Mouse (Mus musculus) lung, embryonic 16.5 days (tissue): ENCODE measurements around the gene Pgpep1. TPM values are rescaled to one million over a fixed set of nuclear protein-coding genes. Genes with fewer than 3 reads are reported as not detected.
A peak's percentile ranks its signal among the peaks of the same experiment; 100 is the strongest.

Source experiments
- ATAC-seq: fragments of 200-750 bp; cut with Nextera tagmentation; 2 replicates; pipeline ENCODE4 v1.8.0; 2017; ENCODE audit warnings: low read depth, mild to moderate bottlenecking, moderate library complexity
- H3K27ac ChIP-seq: fragments of 300-500 bp; sonication (generic); 2 replicates; pipeline ENCODE4 v1.5.1; 2014; ENCODE audit warnings: mild to moderate bottlenecking, control low read depth, low read length
- H3K27me3 ChIP-seq: fragments of 300-500 bp; sonication (generic); 2 replicates; pipeline ENCODE4 v1.6.1; 2014; ENCODE audit warnings: low read depth, low read length, mixed read lengths; ENCODE audit not compliant: control insufficient read depth, insufficient read depth
- H3K36me3 ChIP-seq: fragments of 300-500 bp; sonication (generic); 2 replicates; pipeline ENCODE4 v1.6.1; 2014; ENCODE audit warnings: low read length; ENCODE audit not compliant: control insufficient read depth, insufficient read depth
- H3K4me1 ChIP-seq: fragments of 300-500 bp; sonication (generic); replicated peaks from 2 replicates; pipeline ENCODE4 v1.6.1; 2014; ENCODE audit warnings: low read length, mixed read lengths; ENCODE audit not compliant: control insufficient read depth, insufficient read depth
- H3K4me2 ChIP-seq: fragments of 300-500 bp; sonication (generic); 2 replicates; pipeline ENCODE4 v1.6.1; 2014; ENCODE audit warnings: low read depth, low read length, control low read depth
- H3K4me3 ChIP-seq: fragments of 300-500 bp; sonication (generic); 2 replicates; pipeline ENCODE4 v1.5.1; 2014; ENCODE audit warnings: mild to moderate bottlenecking, low read length, control low read depth
- H3K9ac ChIP-seq: fragments of 300-500 bp; sonication (generic); 2 replicates; pipeline ENCODE4 v1.6.1; 2014; ENCODE audit warnings: low read length, control low read depth
- H3K9me3 ChIP-seq: fragments of 300-500 bp; sonication (generic); 2 replicates; pipeline ENCODE4 v1.6.1; 2016; ENCODE audit warnings: low read length; ENCODE audit not compliant: control insufficient read depth
- WGBS: fragments of 180-500 bp; shearing (Covaris S2); extraction: QIAGEN DNeasy Blood & Tissue Kit; methylation state at CpG from one replicate; pipeline ENCODE4 v1.1.7; 2014; 5-methylcytosine and 5-hydroxymethylcytosine counted together
- polyA plus RNA-seq: library from polyadenylated mRNA; unstranded; fragments of >200 nt; fragmentation: Nextera tagmentation; extraction: Ambion mirVana; gene quantifications from 2 replicates; pipeline ENCODE4 v1.2.1, GENCODE M21; 2015

Pgpep1 gene
- polyA plus RNA-seq, 1 experiment from 2014 or later, result 46.7 TPM

DNA sequence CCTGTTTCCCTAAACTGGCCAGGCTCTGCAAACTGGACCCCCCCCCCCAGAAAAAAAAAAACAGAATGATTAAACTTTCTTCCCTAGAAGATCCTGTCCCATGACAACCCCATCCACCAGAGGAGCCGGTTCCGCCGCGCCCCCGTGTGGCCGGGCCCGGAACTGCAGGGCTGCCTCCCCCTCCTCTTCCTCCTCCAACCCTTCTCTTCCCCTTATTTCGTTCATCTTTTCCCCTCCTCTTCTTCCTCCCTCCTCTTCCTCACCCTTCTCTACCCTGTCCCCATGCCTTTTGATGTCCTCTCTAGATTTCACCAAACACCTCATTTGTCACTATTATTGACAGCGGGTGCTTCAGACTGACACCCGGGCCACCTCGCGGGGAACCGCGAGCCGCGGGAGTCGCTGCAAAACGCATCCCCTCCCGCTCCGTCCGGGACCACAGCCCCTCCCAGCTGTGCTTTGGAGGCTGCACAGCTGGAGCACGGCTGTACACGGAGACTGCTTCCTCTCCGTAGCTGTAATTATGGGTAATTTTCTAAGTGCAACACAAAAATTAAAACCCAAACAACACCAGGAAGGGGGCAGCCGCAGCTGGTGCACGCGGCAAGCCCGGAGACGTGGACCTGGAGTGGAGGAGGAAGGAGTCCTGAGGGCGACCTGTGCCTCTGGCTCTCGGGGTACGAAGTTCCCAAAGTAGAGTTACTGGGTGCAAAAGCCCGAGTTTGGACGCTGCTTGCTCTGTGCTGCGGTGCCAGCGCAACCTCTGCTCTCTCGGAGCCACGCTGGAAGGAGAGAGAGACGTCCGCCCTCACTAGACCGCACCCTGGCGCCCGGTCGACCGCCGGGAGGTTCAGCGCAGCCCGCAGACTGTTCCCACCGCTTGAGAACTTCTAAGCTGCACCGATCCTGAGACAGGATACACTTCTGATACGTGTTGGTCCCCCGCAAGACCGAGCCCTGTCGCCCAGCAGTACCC is 49.1 kb downstream of the Pgpep1 start:
- H3K36me3 ChIP-seq, result no peaks in the 10 kb centered on the region
- H3K4me1 ChIP-seq, result peaks cover 37% of the 10 kb centered on the region
- peak overlapping the region; percentile 56 for H3K4me3 ChIP-seq
- H3K27ac ChIP-seq, result peak overlapping the region; percentile 100
- H3K9ac ChIP-seq, result peak overlapping the region; percentile 83
- ATAC-seq, result peak; percentile 8; the same call in 1 of the 2 replicates
- H3K9me3 ChIP-seq, result no peaks in the 10 kb centered on the region
- peak overlapping the region; percentile 74 for H3K4me2 ChIP-seq
- under 1% methylated on average over 54 of the region's 54 CpGs for WGBS
- no peaks in the 10 kb centered on the region for H3K27me3 ChIP-seq

DNA sequence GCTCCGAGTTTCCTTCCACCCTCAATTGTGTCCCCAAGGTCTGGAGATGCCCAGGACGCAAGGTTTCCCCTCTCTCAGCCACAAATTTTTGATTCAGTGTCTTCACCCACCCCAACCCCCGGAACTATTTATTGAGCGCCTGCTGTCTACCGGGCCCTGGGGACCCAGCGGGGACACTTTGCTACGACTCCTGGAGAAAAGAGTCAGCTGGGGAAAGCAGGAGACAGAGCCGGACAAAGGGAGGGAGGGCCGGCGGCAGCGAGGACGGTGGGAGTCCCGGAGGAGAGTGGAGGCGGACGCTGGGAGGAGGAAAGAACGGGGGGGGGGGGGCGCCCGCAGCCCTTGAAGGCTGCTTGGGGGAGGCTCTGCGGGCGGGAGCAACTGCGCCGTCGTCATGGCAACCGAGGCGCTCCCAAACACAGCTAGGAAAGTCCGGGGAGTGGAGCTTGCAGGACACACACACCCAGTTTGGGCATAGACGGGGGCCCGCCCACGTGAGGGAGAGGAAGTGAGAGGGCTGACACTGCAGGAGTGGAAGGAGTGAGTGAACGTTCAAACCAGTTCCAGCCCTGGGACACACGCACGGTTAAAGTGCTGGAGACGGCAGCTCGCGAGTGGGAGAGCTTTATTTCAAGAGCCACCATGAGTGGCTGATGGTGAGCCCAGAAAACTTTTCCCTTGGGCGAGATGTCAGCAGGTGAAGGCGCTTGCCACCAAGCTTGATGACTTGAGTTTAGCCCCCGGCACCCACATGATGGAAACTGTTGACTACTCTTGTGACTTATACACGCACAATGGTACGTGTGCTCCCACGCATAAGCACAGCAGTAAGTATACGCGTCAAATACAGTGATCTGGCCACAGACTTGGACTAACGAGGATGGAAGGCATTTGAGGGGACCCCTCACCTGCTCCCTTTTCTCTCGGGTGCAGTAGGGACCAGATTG is 50.1 kb downstream of the Pgpep1 start:
- Histone ChIP-seq H3K4me1 (peaks cover 37% of the 10 kb centered on the region), H3K4me2 (peak overlapping the region; percentile 74), H3K36me3 (no peaks in the 10 kb centered on the region), H3K9me3 (no peaks in the 10 kb centered on the region), H3K27me3 (no peaks in the 10 kb centered on the region), H3K27ac (peak overlapping the region; percentile 100), H3K9ac (peak overlapping the region; percentile 83), H3K4me3 (peak overlapping the region; percentile 56)
- WGBS, result under 1% methylated on average over 40 of the region's 45 CpGs
- peak; percentile 81 for ATAC-seq

DNA sequence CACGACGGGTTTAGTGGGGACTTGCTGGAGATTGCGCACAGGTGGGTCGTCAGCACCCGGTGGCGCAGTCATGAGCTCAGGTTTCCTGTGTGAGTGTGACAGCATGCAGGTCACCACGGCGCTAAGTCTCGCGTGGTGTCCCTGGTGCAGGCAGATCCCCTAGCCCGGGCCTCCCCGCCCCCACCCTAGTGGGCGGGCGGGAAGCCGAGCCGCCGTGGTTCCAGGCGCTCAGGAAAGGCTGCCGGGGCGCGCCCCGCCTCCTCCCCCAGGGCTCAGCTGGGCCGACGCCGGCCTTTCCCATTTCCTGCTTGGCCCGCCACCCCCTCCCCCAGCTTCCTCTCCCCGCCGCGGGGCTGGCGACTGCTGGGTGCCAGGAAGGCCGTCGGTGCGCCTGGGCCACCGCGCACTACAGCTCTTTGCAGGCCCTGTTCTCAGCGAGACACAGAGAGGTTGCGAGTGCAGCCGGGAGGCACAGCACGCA is 50.8 kb downstream of the Pgpep1 start:
- Histone ChIP-seq H3K36me3 (no peaks in the 10 kb centered on the region), H3K4me1 (peaks cover 37% of the 10 kb centered on the region), H3K9ac (peak overlapping the region; percentile 83), H3K4me2 (peak overlapping the region; percentile 74), H3K4me3 (peak overlapping the region; percentile 56), H3K27ac (peak overlapping the region; percentile 100), H3K9me3 (no peaks in the 10 kb centered on the region), H3K27me3 (no peaks in the 10 kb centered on the region)
- peak; percentile 85 for ATAC-seq
- WGBS, result under 1% methylated on average over 36 of the region's 39 CpGs

DNA sequence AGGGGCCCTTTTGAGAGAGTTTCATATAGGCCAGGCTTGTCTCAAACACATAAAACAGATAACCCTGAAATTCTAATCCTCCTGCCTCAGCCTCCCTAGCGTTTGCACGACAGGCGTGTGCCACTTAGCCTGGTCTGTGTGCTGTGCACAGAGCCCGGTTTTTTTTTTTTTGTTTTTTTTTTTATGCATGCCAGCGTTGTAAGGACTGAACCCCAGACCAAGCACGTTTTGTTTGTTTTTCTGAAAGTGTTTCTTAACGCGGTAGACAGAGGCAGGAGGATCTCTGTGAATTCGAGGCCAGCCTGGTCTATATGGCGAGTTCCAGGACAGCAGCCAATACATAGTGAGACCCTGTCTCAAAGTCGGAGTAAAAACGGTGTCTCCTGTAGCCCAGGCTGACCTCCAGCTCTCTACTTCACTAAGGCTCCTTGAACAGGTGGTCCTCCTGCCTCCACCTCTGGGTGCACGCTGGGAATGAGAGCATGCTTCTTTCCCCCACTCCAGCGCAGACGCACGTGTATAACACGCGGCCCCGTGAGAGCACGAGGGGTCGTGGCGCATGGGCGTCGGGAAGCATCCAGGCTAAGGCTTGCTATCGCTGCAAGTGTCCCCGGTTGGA is 51.3 kb downstream of the Pgpep1 start, which contains the start of gene Ssbp4:
Gene Ssbp4 (minus strand): TSS at position 124 of the 619 bp plus-strand sequence.
- WGBS, result 4% methylated on average over 26 of the region's 26 CpGs
- no peaks in the 10 kb centered on the region for H3K36me3 ChIP-seq
- H3K27ac ChIP-seq, result peak within 1 kb of the TSS; percentile 100
- ATAC-seq, result no peak
- H3K9me3 ChIP-seq, result no peaks in the 10 kb centered on the region
- H3K4me2 ChIP-seq, result peak within 1 kb of the TSS; percentile 74
- H3K4me1 ChIP-seq, result peaks cover 36% of the 10 kb centered on the region
- H3K27me3 ChIP-seq, result no peaks in the 10 kb centered on the region
- peak within 1 kb of the TSS; percentile 90 for H3K9ac ChIP-seq
- peak within 1 kb of the TSS; percentile 83 for H3K4me3 ChIP-seq

DNA sequence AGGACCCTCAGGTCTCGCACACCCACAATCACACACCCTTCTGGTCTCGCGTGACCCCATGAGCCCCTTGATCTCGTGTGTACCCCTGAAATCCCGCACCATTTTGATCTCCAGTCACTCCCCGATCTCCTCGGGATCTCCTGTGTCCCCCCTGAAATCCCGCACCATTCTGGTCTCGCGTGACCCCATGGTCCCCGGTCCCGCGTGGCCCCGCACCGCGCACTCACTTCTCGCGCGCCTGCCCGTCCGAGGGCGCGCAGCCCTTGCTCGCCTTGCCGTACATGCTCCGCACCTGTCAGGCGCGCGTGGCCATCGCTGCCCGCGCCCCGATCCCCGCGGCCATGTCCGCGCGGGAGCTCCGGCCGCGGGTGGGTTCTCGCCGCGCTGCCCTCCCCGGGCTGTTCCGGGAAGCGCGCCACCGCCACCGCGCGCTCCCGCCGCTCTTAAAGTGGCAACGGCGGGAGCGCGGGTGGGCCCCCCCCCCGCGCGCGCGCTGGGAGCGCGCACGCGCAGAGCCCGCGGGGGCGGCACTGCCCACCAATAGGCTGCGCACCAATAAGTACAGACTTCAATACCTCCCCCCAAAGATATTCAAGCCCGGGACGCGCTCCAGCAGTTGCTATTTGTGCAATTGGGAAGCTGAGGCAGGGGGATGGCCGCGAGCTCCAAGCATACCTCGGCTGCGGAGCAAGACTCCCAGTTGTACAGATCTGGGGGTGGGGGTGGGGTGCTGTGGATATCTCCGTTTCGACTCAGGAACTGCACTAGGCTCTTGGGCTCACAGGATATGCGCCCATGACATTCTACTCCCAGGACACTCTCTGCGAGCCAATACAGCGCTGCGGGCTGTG is 52.1 kb downstream of the Pgpep1 start:
- peak overlapping the region; percentile 83 for H3K4me3 ChIP-seq
- peaks cover 33% of the 10 kb centered on the region for H3K4me1 ChIP-seq
- no peaks in the 10 kb centered on the region for H3K9me3 ChIP-seq

DNA sequence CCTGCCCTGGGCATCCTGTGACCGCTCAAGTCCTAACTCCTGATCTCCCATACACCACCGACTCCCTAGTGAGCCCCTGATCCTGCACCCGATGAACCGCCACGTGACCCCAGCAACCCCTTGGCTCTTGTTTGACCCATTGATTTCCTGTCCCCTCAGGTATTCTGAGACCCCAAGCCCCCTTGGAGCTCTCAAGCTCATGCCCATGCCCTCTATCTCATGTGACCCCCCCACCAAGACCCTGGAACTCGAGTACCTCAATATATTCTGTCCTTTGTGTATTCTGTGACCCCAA is 52.6 kb downstream of the Pgpep1 start:
- Histone ChIP-seq H3K4me3 (peak overlapping the region; percentile 83), H3K4me2 (peak overlapping the region; percentile 74), H3K27me3 (no peaks in the 10 kb centered on the region), H3K9me3 (no peaks in the 10 kb centered on the region), H3K27ac (peak overlapping the region; percentile 100), H3K9ac (peak overlapping the region; percentile 90), H3K4me1 (peaks cover 33% of the 10 kb centered on the region), H3K36me3 (peaks cover 3% of the 10 kb centered on the region)
- WGBS, result 18% methylated on average over 6 of the region's 6 CpGs
- ATAC-seq, result no peak

More for the DNA sequence above, 52.1 kb downstream of the Pgpep1 start:
- Histone ChIP-seq H3K9ac (peak overlapping the region; percentile 90), H3K27me3 (no peaks in the 10 kb centered on the region), H3K4me2 (peak overlapping the region; percentile 74), H3K27ac (peak overlapping the region; percentile 100), H3K36me3 (no peaks in the 10 kb centered on the region)
- under 1% methylated on average over 84 of the region's 84 CpGs for WGBS
- ATAC-seq, result no peak

DNA sequence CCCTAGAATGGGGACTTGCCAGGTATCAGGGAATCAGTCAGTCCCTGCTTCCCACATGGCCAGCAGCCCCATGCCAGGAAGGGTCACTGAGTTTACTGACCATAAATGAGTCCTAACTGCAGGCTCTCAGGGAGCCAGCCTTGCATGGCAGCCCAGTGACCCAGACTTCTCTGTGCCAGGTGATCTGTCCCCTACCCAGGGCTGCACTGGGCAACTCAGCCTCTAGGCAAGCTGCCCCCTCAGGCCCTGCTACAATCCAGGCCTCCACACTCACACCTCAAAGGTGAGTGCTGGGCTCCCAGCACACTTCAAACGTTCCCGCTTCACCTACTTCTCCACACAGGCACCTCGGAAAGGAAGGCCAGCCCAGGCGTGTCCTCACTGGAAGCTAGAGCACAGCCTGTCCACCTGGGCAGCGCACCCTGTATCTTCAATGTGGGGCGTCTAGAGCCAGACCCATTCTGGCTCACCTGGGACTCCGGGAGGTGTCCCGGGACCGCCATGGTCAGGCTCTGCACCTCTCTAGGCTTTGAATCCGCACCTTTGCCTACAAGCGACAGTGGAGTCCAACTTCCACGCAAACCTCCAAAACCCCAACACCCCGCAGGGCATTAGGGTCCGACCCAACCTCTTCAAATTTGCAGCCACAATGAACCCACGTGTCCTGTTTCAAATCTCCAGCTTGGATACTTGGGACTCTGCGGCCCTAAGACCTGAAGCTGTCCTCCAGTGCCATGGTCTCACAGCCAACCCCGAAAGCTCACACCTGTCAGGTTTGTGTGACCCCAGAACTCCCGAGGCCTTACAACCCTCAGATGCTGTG is 53.2 kb downstream of the Pgpep1 start:
- Histone ChIP-seq H3K4me1 (peaks cover 33% of the 10 kb centered on the region), H3K9ac (peak overlapping the region; percentile 90), H3K9me3 (no peaks in the 10 kb centered on the region), H3K4me2 (peak overlapping the region; percentile 74), H3K4me3 (peak overlapping the region; percentile 83), H3K27me3 (no peaks in the 10 kb centered on the region), H3K27ac (no peak overlapping the region), H3K36me3 (peaks cover 7% of the 10 kb centered on the region)
- WGBS, result 56% methylated on average over 18 of the region's 18 CpGs
- ATAC-seq, result no peak
